Mouse (Mus musculus) cerebellum, adult 2 months (tissue): ENCODE data around the gene Pacs1. TPM values are rescaled to one million over a fixed set of nuclear protein-coding genes. Genes with fewer than 3 reads are reported as not detected.
"Not testable (repeated sequence)": the region's sequence is repeated elsewhere in the genome, so short reads cannot be mapped to it uniquely, and the experiment has no call there.

Source experiments
- DNase-seq, 2 experiments: peaks; one replicate each; pipeline ENCODE4 v3.0.0; 2021
- H3K27ac ChIP-seq: fragments of 200-500 bp; 2 replicates; pipeline ENCODE4 v1.5.1; 2012; ENCODE audit warnings: low read length, control low read depth, inconsistent platforms; ENCODE audit not compliant: insufficient read depth
- H3K27me3 ChIP-seq: fragments of 200-500 bp; 2 replicates; pipeline ENCODE4 v1.6.1; 2012; ENCODE audit warnings: inconsistent platforms, mild to moderate bottlenecking, low read length, moderate library complexity; ENCODE audit not compliant: control insufficient read depth, insufficient read depth
- H3K4me1 ChIP-seq: fragments of 200-500 bp; 2 replicates; pipeline ENCODE4 v1.6.1; 2011; ENCODE audit warnings: low read length; ENCODE audit not compliant: control insufficient read depth, insufficient read depth
- H3K4me3 ChIP-seq: fragments of 200-500 bp; replicated peaks from 2 replicates; pipeline ENCODE3; 2011; ENCODE audit warnings: mild to moderate bottlenecking, low read depth, low read length, control low read depth; ENCODE audit not compliant: insufficient read depth
- CTCF ChIP-seq: fragments of 200-500 bp; IDR thresholded peaks from 2 replicates; pipeline ENCODE4 v1.5.1; 2011; ENCODE audit warnings: low read depth, mild to moderate bottlenecking, control low read depth, low read length, moderate library complexity, borderline replicate concordance; ENCODE audit not compliant: insufficient read depth
- POLR2A ChIP-seq: fragments of 200-500 bp; IDR thresholded peaks from 2 replicates; pipeline ENCODE4 v1.6.1; 2011; ENCODE audit warnings: low read length, control low read depth, borderline replicate concordance; ENCODE audit not compliant: insufficient read depth
- WGBS: fragments of 180-500 bp; shearing (Covaris S2); methylation state at CpG from one replicate; pipeline ENCODE4 v1.1.7; 2018; 5-methylcytosine and 5-hydroxymethylcytosine counted together
- polyA plus RNA-seq: library from polyadenylated mRNA; depleted of rRNA; stranded (reverse); fragments of >200 nt; gene quantifications from 2 replicates; pipeline ENCODE4 v1.2.3, GENCODE M21; 2012

Gene Pacs1
- polyA plus RNA-seq, 1 experiment, result 26.7 TPM

GRCm38 (mm10) chr19:5273916-5274315 is 997 bp upstream of the Pacs1 start:
- WGBS, result 65% methylated on average over 4 of the region's 4 CpGs
- Histone ChIP-seq H3K27me3 (no peaks in the 10 kb centered on the region), H3K4me1 (no peaks in the 10 kb centered on the region; the same call in 1 of the 2 replicates), H3K4me3 (no peak overlapping the region), H3K27ac (no peak overlapping the region)
- TF ChIP-seq POLR2A (no peak), CTCF (no peak)
- DNase-seq, result no peak

GRCm38 (mm10) chr19:5272326-5272795 is 558 bp downstream of the Pacs1 start:
- peak; percentile 51 to 56 for DNase-seq
- TF ChIP-seq CTCF, result no peak
- no peak for TF ChIP-seq POLR2A
- no peaks in the 10 kb centered on the region for H3K27me3 ChIP-seq
- WGBS, result under 1% methylated on average over 30 of the region's 30 CpGs
- H3K4me3 ChIP-seq, result peak overlapping the region; percentile 54
- H3K27ac ChIP-seq, result no peak overlapping the region
- no peaks in the 10 kb centered on the region; the same call in 1 of the 2 replicates for H3K4me1 ChIP-seq

- H3K27ac ChIP-seq, result no peak overlapping the region
- no peaks in the 10 kb centered on the region; the same call in 1 of the 2 replicates for H3K4me1 ChIP-seq
- H3K4me3 ChIP-seq, result no peak overlapping the region
- no peaks in the 10 kb centered on the region for H3K27me3 ChIP-seq
- TF ChIP-seq POLR2A (no peak), CTCF (no peak)
- DNase-seq, result no peak
- 13% methylated on average over 1 of the region's 1 CpGs for WGBS
Measured at GRCm38 (mm10) chr19:5271430-5271829, 1.5 kb downstream of the Pacs1 start.

DNA sequence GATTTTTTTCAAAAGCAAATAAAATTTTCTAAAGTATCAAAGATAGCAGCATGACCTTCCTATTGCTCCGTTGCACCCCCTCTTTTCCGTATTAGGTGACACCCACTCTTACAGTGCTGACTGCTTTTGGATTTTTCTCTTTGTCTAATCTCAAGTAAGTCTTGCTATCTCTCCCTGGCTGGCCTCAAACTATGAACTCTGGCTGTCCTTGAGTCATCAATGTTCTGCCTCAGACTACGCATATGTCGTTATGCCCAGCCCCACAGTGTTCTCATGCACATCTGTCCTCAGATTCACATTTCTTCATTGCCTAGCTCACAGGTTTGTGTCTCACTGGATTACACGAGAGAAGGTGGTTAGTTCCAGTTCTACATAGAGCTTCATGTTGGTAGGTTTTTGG is 3.5 kb downstream of the Pacs1 start:
- Histone ChIP-seq H3K4me3 (no peak overlapping the region), H3K4me1 (no peaks in the 10 kb centered on the region; the same call in 1 of the 2 replicates), H3K27ac (no peak overlapping the region), H3K27me3 (no peaks in the 10 kb centered on the region)
- 85% methylated on average over 5 of the region's 5 CpGs for WGBS
- DNase-seq, result no peak
- no peak for TF ChIP-seq POLR2A
- no peak for TF ChIP-seq CTCF

- no peak overlapping the region for H3K4me3 ChIP-seq
- H3K27me3 ChIP-seq, result no peaks in the 10 kb centered on the region
- H3K27ac ChIP-seq, result no peak overlapping the region
- DNase-seq, result no peak
- 93% methylated on average over 3 of the region's 3 CpGs for WGBS
- no peaks in the 10 kb centered on the region; the same call in 1 of the 2 replicates for H3K4me1 ChIP-seq
- TF ChIP-seq CTCF, result no peak
- no peak for TF ChIP-seq POLR2A
Measured at GRCm38 (mm10) chr19:5268875-5269274, 4.0 kb downstream of the Pacs1 start.

GRCm38 (mm10) chr19:5268017-5268416 is 4.9 kb downstream of the Pacs1 start:
- no peak overlapping the region for H3K4me3 ChIP-seq
- no peaks in the 10 kb centered on the region; the same call in 1 of the 2 replicates for H3K4me1 ChIP-seq
- DNase-seq, result no peak
- H3K27me3 ChIP-seq, result no peaks in the 10 kb centered on the region
- TF ChIP-seq CTCF (no peak), POLR2A (no peak)
- H3K27ac ChIP-seq, result no peak overlapping the region

GRCm38 (mm10) chr19:5267015-5267414 is 5.9 kb downstream of the Pacs1 start:
- H3K4me3 ChIP-seq, result no peak overlapping the region
- no peak for DNase-seq
- no peak overlapping the region for H3K27ac ChIP-seq
- H3K4me1 ChIP-seq, result no peaks in the 10 kb centered on the region; the same call in 1 of the 2 replicates
- TF ChIP-seq CTCF, result no peak
- TF ChIP-seq POLR2A, result no peak
- WGBS, result 98% methylated on average over 5 of the region's 5 CpGs
- H3K27me3 ChIP-seq, result no peaks in the 10 kb centered on the region

DNA sequence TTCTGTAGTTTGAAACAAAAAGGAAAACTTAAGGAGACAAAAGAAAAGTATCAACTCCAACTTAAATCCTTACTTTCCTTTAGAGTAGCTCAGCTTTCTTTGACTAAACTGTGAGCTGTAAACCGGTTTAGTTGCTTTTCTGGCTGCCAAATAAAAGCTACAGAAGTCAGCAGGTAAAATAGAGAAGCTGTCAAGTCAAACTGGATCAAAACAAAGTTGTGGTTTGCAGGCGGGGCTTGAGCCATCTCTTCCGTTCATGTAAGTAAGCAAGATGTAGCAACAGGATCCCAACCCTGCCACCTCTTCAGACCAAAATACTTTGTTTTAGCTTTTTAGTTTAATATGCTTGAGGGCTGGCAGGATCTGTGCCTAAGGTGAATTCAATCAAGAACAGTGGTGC is 15.8 kb downstream of the Pacs1 start:
- no peaks in the 10 kb centered on the region for H3K4me1 ChIP-seq

GRCm38 (mm10) chr19:5236981-5237380 is 35.9 kb downstream of the Pacs1 start:
- 97% methylated on average over 1 of the region's 1 CpGs for WGBS
- not testable (repeated sequence) for DNase-seq, H3K4me1 ChIP-seq, H3K27ac ChIP-seq, H3K4me3 ChIP-seq, H3K27me3 ChIP-seq

More for the DNA sequence above, 15.8 kb downstream of the Pacs1 start:
- Histone ChIP-seq H3K27me3 (no peaks in the 10 kb centered on the region), H3K27ac (no peak overlapping the region), H3K4me3 (no peak overlapping the region)
- TF ChIP-seq CTCF, result no peak
- no peak for TF ChIP-seq POLR2A
- no peak for DNase-seq
- 66% methylated on average over 3 of the region's 3 CpGs for WGBS
